Mouse (Mus musculus): ENCODE results near the gene Krt36. TPM values are rescaled to one million over a fixed set of nuclear protein-coding genes. Genes with fewer than 3 reads are reported as not detected.

Krt36 gene
- total and polyA plus RNA-seq, 3 experiments: not detected

DNA sequence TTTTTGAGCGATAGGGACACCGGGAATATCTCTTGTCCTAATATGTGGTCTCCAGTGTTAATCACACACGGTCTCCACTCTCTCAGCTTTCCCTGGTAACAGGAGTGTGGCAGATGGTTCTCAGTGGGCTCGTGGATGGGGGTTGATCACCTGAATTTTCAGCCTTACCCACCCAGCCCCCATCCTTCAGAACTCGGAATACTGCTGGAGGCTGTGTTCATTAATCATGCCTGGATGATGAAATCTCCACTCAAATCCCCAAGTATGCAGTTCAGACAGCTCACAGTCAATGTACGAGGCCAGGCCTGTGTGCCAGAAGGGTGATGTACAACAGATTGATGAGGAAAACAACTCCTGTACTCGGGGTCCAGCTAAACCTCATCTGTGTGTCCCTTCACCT lies 19.5 kb upstream of the Krt36 start:
- no peak overlapping the region for H3K4me3 ChIP-seq (ENCODE audit: control insufficient read depth in 1 of 2, insufficient read depth in 1 of 2, low read depth in 2 of 2, low read length in 2 of 2)
- no peaks in the 10 kb centered on the region for H3K4me1 ChIP-seq (ENCODE audit: control insufficient read depth in 1 of 2, insufficient read depth in 2 of 2, low read length in 2 of 2)
- H3K27me3 ChIP-seq (ENCODE audit: control insufficient read depth in 1 of 2, insufficient read depth in 2 of 2, low read length in 2 of 2): no peaks in the 10 kb centered on the region
- no peak overlapping the region for H3K9ac ChIP-seq (ENCODE audit: control insufficient read depth, low read depth, low read length, poor library complexity, severe bottlenecking)
- H3K9me3 ChIP-seq (replicated peaks; ENCODE audit: insufficient read depth, low read length): no peaks in the 10 kb centered on the region
- H3K79me2 ChIP-seq (ENCODE audit: control insufficient read depth, insufficient read depth, low read length, poor library complexity): no peaks in the 10 kb centered on the region
- H3K36me3 ChIP-seq (ENCODE audit: control insufficient read depth in 1 of 2, insufficient read depth in 2 of 2, low read length in 2 of 2): no peaks in the 10 kb centered on the region
- TF ChIP-seq NELFE (IDR thresholded peaks at IDR 0.05; ENCODE audit: low read depth, low read length) (no peak), ZMIZ1 (IDR thresholded peaks at IDR 0.05; ENCODE audit: low read depth, low read length) (no peak), SIN3A (IDR thresholded peaks at IDR 0.05; ENCODE audit: low read length) (no peak), RCOR1 (IDR thresholded peaks at IDR 0.05; ENCODE audit: low read depth, low read length) (no peak), SMC3 (IDR thresholded peaks at IDR 0.05; ENCODE audit: low read depth, low read length) (no peak), MAFK (IDR thresholded peaks at IDR 0.05; ENCODE audit: borderline replicate concordance, low read depth, low read length) (no peak), EP300 (IDR thresholded peaks at IDR 0.05; ENCODE audit: low read depth in 1 of 2, low read length in 2 of 2) (no peak), JUND (IDR thresholded peaks at IDR 0.05; ENCODE audit: low read depth, low read length) (no peak), ZC3H11A (IDR thresholded peaks at IDR 0.05; ENCODE audit: low read depth, low read length) (no peak), MAZ (IDR thresholded peaks at IDR 0.05; ENCODE audit: low read depth, low read length) (no peak), TBP (IDR thresholded peaks at IDR 0.05; ENCODE audit: low read depth, low read length) (no peak), MXI1 (IDR thresholded peaks at IDR 0.05; ENCODE audit: low read depth, low read length) (no peak)
- DNase-seq (ENCODE audit: low read depth, low spot score): no peak
- H3K27ac ChIP-seq (ENCODE audit: control insufficient read depth, low read depth, low read length): no peak overlapping the region

DNA sequence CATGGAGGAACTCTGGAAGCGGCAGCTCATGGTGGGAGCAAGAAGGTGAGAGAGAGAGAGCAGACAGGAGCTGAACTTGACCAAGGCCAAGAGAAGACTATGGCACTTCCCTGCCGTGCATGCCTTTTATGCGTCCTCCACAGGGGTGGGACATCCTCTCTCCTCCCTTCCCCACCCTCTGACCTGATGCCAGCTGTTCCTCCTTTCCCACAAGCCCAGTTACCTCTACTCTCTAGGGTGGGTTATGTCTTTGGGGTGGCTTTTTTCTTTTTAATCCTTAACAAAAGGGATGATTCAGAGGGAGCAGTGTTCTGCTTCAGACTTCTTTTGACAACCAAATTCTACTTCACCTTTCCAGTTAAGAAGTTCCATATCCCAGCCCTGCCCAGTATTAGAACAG lies 16.0 kb upstream of the Krt36 start, which contains the start of gene Krt13:
Krt13 (minus strand) TSS at position 101 of the 400 bp plus-strand sequence.
- no peaks in the 10 kb centered on the region for H3K9me3 ChIP-seq (replicated peaks; ENCODE audit: insufficient read depth, low read length)
- no peak for DNase-seq (ENCODE audit: low read depth, low spot score)
- no peak within 1 kb of the TSS for H3K9ac ChIP-seq (ENCODE audit: control insufficient read depth, low read depth, low read length, poor library complexity, severe bottlenecking)
- no peak within 1 kb of the TSS for H3K4me3 ChIP-seq (ENCODE audit: control insufficient read depth in 1 of 2, insufficient read depth in 1 of 2, low read depth in 2 of 2, low read length in 2 of 2)
- no peak for TF ChIP-seq ZKSCAN1 (IDR thresholded peaks at IDR 0.05; ENCODE audit: low read depth, low read length)
- no peak for TF ChIP-seq JUND (IDR thresholded peaks at IDR 0.05; ENCODE audit: low read depth, low read length)
- no peak for TF ChIP-seq CHD1 (IDR thresholded peaks at IDR 0.05; ENCODE audit: low read depth, low read length)
- no peak for TF ChIP-seq GABPA (IDR thresholded peaks at IDR 0.05; ENCODE audit: low read depth, low read length)
- TF ChIP-seq MAFK (IDR thresholded peaks at IDR 0.05; ENCODE audit: borderline replicate concordance, low read depth, low read length): no peak
- no peak for TF ChIP-seq RCOR1 (IDR thresholded peaks at IDR 0.05; ENCODE audit: low read depth, low read length)
- no peak for TF ChIP-seq BHLHE40 (IDR thresholded peaks at IDR 0.05; ENCODE audit: borderline replicate concordance, low read depth, low read length)
- TF ChIP-seq ZMIZ1 (IDR thresholded peaks at IDR 0.05; ENCODE audit: low read depth, low read length): no peak
- no peak for TF ChIP-seq POLR2AphosphoS5 (IDR thresholded peaks at IDR 0.05; ENCODE audit: borderline replicate concordance, low read depth, low read length)
- TF ChIP-seq ZNF384 (IDR thresholded peaks at IDR 0.05; ENCODE audit: low read depth, low read length): no peak
- TF ChIP-seq ETS1 (IDR thresholded peaks at IDR 0.05; ENCODE audit: low read depth, low read length): no peak
- H3K36me3 ChIP-seq (ENCODE audit: control insufficient read depth in 1 of 2, insufficient read depth in 2 of 2, low read length in 2 of 2): no peaks in the 10 kb centered on the region
- no peaks in the 10 kb centered on the region for H3K27me3 ChIP-seq (ENCODE audit: control insufficient read depth in 1 of 2, insufficient read depth in 2 of 2, low read length in 2 of 2)
- H3K79me2 ChIP-seq (ENCODE audit: control insufficient read depth, insufficient read depth, low read length, poor library complexity): no peaks in the 10 kb centered on the region
- no peaks in the 10 kb centered on the region for H3K4me1 ChIP-seq (ENCODE audit: control insufficient read depth in 1 of 2, insufficient read depth in 2 of 2, low read length in 2 of 2)
- no peak within 1 kb of the TSS for H3K27ac ChIP-seq (ENCODE audit: control insufficient read depth, low read depth, low read length)
